Mouse (Mus musculus) adrenal gland, postnatal 14 days (tissue): ENCODE data around the gene Nek5. TPM values are rescaled to one million over a fixed set of nuclear protein-coding genes. Genes with fewer than 3 reads are reported as not detected.

Experiments used
- DNase-seq: peaks from one replicate; pipeline ENCODE4 v3.0.0; 2021; ENCODE audit warnings: mixed read lengths
- total RNA-seq: library from RNA; stranded (reverse); gene quantifications from 2 replicates; pipeline ENCODE4 v1.2.3, GENCODE M21; 2021

Gene Nek5
- total RNA-seq, 1 experiment from 2014 or later, result 2.1 TPM

DNA sequence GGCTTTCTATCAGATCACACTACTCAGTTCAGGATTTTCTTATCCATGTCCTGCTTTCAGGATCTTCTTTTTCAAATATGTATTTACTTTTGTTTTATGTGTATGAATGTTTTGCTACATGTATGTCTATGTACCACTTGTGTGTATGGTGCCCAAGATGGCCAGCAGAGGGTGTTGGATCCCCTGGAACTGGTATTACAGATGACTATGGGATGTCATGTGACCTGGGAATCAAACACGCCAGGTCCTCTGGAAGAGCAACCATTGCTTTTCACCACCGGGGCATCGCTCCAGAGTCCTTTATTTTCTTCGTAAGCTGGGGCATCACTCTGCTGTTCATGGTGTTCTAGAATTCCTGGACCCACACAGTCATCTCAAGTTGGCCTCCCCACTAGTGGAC is 35.6 kb downstream of the Nek5 start:
- DNase-seq, result no peak

DNA sequence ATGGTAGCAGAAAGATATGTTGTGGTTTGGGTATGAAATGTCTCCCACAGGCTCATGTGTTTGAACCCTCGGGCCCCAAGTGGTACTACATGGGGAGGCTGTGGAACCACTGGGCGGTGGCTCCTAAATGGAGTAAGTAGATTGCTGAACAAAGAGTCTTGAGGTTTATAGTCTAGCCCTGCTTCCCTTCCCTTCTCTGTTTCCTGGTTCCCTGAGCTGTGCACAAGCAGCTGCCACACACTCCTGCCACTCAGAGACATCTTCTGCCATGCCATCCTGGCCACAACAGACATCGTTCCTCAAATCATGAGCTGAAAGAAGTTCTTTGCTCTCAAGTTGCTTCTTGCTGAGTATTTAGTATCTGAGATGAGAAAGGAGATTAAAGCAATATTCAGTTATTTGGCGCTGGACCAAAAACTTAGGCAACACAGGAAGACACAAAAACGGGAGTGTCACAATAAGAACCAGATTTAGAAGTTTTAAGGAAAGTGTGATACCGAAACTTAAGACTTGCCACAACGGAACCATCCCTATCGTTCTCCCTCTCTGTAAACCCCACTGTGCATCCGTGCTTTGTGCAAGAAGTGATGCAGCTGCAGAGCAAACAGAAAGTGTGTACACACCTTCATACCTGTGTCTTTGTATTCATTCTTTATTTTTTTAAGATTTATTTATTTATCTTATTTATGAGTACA is 45.4 kb downstream of the Nek5 start:
- no peak for DNase-seq

GRCm38 (mm10) chr8:22061126-22061525 is 63.7 kb downstream of the Nek5 start:
- peak; percentile 22 for DNase-seq

DNA sequence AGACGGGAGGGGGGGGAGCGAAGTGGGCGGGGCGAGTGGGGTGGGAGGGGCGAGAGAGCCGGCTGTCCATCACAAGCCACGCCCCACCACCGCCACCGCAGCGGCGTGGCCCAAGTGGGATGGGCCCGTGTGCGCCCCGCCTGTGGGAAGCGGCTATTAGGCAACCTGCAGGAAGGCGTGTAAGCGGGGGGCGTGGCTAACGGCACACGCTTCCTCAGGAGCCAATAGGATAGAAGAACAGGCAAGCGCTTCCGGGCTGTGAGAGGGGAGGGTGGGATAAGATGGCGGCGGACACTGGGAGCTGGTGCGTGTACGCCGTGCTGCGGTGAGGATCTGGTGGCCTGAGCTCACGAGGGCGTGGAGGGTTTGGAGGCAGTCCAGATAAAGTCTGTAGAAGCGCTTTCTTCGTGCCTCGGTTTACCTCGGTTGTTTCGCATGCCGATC is 64.4 kb downstream of the Nek5 start, which contains the start of gene Alg11:
Gene Alg11 (plus strand): TSS at position 276 of the 444 bp plus-strand sequence.
- peak; percentile 98 for DNase-seq

DNA sequence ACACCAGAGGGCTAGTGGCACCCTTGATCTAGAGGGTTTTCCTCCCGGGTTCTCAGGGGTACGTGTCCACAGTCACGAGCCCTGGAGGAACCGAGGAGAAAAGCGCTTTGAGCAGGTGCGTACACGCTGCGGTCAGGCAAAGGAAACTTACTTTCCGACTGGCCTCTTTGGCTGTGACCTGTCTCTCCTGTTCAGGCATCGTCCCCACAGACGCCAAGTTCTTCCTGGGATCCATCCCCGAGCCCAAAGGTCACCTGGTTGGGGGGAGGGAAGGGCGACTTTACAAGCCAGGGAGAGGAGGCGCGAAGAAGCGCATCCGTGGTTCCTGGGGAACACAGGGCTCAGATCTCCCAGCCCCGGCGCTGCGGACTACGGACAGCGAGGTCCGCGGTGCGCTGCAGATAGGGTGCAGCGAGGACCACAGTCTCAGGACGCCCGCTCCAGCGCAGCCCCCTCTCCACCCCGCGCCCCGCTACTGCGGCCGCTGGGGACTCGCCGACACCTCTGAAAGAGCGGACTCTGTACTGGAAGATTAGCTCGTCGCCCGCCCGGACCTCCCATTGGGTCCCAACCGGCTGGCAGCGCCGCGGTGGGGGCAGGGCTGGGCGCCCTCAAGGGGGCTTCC is 64.9 kb downstream of the Nek5 start, which contains the start of gene Atp7b:
Gene Atp7b (minus strand): TSS at position 485 of the 625 bp plus-strand sequence.
- DNase-seq, result no peak

DNA sequence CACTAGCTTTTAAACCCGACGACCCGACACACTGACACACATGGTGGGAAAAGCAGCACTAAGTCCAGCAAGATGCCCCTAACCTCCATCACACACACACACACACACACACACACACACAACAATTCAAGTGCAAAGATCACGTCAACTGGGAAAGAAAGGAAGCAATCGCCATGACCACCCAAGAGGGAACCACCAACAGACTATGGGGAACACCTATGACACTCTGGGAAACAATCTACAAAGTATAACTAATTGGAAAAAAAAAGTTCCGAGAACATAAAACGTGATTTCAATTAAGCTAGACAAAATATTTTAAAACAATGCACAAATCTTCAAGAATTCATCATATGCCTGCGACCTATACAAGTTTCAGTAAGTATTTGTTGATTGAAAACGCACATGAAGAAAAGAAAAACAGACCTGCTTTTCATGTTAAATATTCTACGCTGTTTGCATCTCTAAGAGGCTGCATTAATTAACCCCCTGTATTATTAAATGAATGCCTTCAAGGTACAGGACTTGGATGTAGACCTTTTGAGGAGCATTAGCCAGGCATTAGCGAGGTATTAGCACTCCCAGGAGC is 65.6 kb downstream of the Nek5 start:
- DNase-seq, result no peak

- no peak for DNase-seq
These were observed 66.5 kb downstream of the Nek5 start for GRCm38 (mm10) chr8:22058368-22058767.

DNA sequence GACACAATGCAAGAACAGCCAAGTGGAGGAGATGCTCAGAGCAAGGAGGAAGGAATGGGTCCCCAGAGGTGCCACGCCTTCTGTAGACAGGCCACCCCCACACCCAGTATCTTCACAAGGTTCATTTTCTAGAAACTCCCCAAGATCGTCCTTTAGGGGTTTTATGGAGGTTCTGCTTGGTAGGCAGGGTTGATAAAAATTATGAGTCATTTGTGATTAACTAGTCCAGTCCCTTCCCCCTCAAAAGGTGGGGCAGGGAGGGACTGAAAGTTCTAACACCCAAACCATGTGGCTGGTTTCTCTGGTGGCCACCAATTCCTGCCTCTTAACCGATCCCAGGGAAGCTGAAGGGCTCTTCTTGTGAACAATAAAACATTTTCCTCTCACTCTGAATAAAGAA is 68.0 kb downstream of the Nek5 start:
- no peak for DNase-seq

DNA sequence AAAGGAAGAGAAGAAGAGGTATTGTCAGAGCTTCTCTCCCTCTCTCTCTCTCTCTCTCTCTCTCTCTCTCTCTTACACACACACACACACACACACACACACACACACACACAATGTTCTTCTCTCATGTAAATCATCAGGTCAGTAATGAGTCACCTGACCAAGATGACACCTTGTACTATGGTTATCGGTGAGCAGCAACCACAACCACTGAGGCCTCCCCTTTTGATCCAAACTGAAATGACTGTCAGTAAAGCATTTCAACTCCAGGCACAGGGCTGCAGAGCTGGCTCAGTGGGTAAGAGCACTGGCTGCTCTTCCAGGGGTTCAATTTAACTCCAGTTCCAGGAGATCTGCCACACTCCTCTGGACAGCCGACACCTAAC is 69.4 kb downstream of the Nek5 start:
- no peak for DNase-seq

DNA sequence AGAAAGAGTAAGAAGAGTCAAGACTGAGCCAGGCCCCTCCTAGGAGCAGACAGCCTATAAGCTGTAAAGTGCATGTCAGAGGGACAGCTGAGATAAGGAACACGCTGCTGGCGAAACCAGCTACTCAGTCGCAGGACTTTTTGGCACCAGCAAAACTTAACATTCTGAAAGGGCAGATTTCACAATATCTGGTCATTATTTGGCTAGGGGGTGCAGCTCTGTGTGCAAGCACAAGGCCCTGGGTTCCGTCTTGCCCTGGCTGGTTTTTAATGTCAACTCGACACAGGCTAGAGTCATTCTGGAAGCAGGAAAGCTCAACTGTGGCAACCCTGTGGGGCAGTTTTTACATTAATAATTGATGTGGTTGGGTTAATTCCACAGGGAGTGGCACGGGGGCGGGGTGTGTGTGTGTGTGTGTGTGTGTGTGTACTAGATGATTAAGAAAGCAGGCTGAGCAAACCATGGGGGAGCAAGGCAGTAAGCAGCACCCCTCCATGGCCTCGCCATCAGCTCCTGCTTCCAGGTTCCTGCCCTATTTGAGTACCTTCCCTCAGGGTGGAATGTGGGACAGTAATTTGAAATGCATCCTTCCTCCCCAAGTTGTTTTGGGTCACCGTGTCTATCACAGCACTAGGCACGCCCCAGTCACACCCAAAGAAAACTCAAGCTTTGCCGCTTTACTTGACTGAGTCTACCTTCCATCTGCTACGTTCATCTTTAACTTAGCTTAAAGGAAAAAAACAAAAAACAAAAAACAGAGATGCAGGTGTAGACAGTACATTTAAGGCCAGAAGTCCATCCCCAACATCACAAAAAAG is 70.0 kb downstream of the Nek5 start:
- DNase-seq, result peak; percentile 29

- peak; percentile 75 for DNase-seq
These were observed 77.0 kb downstream of the Nek5 start for GRCm38 (mm10) chr8:22047699-22048464.

- no peak for DNase-seq
These were observed 81.1 kb downstream of the Nek5 start for GRCm38 (mm10) chr8:22043706-22044105.

GRCm38 (mm10) chr8:22042515-22042914 is 82.3 kb downstream of the Nek5 start:
- DNase-seq, result no peak

DNA sequence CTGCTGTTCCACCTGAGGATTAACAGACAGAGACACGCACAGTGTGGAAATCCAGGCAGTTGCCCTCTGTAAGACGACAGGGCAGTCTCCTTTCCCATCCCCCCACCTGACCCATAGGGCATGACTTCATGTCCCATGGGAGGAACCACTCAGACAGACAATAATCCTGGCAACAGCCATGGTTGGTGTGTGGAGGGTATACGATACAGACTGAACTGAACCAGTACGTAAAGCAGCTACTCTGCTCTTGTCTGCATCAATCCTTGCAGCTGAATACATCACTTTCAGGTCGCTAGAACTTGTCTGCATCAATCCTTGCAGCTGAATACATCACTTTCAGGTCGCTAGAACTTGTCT is 84.7 kb downstream of the Nek5 start:
- DNase-seq, result no peak

DNA sequence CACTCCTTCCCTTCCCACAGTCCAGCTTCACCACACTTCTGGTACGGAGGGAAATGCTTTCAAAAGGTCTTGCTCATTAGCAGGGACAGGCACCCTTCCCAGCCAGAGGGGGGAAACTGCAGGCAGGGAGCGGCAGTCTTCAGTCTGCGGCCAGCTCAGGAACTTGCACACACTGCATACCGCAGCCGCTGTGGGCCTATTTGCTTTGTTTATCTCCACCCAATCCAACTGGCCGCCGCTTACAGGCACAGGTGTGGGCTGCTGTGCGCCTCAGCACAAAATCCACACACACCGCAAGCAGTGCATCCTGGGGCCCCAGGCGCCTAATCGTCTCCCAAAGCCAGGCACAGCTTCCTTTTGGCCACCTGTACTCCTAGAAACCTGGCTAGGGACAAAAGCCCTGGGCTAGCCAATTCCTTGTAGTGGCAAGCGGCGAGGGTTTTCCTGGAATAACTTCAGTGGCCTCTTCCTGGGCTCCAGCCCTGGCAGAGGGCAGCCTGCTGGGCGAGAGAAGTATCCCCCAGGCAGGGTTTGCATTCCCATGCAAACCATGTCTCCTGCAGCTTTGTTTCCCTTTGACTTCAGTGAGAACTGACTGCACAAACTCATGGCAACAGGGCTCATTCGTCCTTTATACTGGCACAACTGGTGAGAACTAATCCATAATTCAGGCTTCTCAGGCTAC is 85.2 kb downstream of the Nek5 start:
- no peak for DNase-seq

DNA sequence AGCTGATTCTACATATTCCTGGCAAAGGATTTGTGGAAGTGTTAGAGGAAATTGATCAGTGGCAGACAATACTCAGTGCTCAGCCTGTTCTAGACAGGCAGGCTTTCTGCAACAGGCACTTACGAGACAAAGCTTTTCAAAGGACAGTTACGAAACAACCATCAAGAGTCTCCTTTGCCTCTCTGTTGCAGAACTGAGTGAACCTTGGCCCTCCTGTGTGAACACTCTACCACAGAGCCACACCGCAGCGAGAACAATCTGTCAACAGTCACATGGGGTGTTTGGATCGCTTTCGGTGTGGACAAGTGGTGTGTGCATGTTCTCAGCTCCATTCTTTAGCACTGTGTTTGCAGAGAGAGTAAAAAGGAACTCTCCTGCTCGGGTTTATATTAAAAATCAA is 87.8 kb downstream of the Nek5 start:
- no peak for DNase-seq

DNA sequence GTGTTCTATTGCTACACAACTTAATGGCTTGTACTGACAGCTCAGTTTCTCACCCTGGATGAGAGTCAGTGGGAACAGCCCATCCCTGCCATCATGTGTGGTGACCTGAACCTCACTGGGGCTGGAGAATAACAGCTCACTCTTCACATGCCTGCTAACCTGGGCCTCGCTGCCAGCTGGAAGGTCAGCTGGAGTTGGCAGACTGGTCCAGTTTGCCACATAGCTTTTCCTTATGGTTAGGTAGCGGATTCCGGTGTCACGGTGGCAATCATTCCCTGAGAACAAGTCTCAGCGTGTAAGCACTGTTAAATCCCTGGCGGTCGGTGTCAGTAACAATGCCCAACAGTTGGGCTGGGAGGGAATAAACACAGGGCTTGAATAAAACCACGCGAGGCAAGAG is 88.7 kb downstream of the Nek5 start:
- DNase-seq, result no peak

GRCm38 (mm10) chr8:22030990-22031389 is 93.9 kb downstream of the Nek5 start:
- no peak for DNase-seq

GRCm38 (mm10) chr8:22028973-22029372 is 95.9 kb downstream of the Nek5 start:
- no peak for DNase-seq

GRCm38 (mm10) chr8:22025241-22025640 is 99.6 kb downstream of the Nek5 start:
- DNase-seq, result no peak
